Mouse (Mus musculus): ENCODE results near the gene Tmco3.

The Tmco3 gene

DNA sequence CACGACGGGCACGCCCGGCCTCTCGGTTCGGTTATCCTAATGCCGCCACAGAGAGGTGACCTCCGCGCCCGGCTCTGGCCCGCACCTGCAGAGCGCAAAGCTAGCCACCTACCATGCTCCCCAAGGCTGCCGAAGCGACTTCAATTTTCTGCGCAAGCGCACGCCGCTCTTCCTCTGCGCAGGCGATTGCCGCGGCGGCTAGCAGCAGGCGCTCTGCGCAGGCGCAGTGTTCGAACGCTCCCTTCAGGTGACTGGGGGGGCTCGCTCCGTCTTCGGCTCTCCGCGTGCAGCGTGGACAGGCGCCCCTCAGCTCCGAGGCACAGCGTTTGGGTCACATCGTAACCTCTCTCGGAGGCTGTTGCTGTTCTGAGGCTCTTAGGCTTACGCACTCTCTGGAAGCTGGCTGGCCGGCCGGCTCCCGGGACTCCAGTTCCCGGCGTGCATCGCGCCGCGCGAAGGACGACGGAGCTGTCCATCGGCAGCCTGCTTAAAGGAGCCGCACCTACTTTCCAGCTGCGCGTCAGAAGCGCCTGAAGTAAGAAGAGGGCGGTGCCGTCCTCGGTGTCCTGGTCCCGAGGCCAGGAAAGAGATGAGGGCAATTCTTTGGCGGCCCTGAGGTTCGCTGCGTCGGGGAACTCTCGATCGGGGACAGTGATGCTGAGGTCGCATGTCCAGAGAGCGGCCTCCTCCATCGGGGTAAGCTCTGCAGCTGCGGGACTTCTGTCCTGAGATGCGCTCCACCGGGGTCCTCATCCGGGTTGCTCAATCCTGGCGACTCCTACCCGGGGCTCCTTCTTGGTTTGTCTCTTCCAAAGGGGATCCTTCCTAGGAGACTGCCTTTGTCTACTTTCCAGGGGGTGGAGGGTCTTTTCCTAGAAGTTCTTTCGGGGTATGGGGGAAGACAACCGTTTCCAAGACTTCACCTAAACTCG is at the start of gene Tmco3, which contains the start of gene Dcun1d2:
Tmco3 (plus strand) TSS at position 499 of the 932 bp plus-strand sequence.
Dcun1d2 (minus strand) TSS at position 440 of the 932 bp plus-strand sequence.
- DNase-seq (ENCODE audit: low spot score) = peak; percentile 96

DNA sequence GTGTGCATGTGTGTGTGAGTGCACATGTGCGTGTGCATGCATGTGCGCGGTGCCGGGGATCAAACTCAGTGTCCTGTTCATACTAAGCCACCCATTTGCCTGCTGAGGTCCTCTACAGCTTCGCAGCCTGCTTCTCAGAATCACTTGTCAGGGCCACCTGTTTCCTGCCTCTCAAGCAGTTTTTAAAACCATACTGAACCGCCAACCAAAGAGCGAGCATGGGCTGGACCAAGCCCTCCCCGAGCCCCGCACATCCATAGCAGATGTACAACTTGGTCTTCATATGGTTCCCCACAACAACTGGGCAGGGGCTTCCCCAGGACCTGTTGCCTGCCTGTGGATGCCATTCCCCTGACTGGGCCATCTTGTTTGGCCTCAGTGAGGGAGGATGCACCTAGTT is 47.9 kb upstream of the Tmco3 start:
- no peak for DNase-seq (ENCODE audit: low spot score)

DNA sequence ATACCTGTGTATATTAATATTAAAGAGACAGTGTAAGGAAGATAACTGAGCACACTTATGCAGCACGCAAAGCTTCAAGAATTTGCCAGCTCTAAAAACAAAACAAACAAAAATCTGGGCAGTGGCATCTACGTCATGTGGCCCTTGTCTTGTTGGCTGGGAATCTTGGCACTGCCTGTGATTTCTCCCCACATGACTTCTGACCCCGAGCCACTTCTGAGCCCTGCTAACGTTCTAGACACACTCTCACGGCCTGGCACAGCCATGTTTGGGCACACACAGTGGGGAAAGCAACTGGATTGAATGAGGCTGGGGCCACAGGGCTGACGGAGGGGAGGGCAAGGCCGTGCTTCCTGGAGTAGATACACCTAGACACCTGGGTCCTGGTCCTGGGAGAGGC is 47.3 kb upstream of the Tmco3 start:
- DNase-seq (ENCODE audit: low spot score) = no peak

DNA sequence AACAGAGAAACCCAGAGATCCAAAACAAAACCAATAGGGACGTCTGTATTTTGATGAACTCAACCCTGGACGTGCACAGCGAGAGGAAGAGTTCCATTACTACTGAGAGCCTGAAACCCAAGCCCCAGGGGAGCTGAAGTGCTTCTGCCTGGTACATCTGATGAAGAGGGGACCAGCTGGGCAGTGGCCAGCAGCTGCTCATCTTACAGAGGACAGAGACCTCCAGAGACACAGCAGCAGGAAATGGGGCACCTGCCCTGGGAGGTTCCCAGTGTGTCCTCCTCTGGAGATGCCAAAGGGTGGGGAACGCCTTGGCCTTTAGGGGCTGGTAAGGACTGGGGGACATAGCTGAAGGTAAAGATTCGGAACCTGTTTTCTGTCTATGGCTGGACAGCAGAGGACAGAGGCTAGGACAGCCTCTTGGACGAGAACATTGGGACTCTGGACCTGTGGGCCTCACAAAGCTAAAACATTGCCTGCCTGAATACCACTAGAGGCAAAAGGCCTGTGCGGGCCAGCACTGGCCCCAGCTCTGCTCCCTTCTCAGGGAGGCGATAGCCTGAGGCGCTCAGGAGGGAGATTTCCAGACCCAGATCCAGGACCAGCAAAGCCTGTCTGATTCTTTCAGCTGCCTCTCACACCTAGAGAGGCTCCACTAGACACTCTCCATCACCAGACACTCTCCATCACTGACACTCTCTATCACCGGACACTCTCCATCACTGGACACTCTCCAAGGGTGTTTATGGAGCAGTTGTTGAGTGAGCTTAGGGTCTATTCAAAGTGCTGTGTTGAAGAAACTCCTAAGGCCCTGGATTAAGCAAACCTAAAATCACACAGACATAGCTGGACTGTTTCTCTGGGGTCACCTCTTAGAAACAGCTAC is 44.8 kb upstream of the Tmco3 start:
- DNase-seq (ENCODE audit: low spot score) = no peak

DNA sequence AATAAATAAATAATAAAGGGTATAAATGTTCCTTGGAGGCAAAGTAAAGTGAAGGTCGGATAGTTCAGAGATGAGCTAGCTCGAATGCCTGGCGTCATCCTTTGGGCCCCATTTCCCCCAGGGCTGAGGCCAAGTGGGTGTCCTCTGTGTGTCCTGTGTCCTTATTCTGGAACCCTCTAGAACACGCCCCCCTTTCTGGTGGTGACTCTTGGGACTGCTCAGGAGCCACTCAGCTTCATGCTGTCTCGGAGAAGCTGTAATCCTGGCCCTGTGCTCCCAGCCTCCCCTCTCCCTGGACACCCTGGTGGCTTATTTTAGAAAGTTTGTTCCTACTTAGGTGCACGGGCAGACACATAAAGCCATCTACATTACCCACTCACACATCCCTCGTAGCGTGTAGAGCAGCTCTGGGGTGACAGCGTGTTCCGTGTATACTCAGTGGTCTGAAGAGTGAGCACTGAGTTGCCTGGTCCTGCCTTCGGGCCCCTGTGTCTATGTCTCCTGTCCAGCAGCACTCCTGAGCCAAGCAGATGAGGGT is 43.6 kb upstream of the Tmco3 start:
- DNase-seq (ENCODE audit: low spot score) = no peak

DNA sequence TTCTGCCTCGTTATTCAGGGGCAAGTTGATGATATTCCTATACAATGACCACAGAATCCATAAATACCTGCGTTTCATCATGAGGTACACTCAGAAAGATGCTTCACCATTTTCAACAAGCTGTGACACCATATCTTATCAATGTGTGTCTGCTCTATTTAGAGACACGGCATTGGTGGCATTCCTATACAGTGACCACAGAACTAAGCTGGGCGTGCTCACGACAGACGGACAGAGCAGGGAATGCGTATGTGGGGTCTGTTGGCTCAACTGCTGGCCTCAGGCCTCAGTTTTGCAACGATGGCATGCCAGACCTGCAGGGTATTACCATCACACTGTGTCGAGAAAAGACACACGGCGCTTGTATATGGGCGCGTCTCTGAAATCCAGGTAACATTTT is 35.2 kb upstream of the Tmco3 start:
- DNase-seq (ENCODE audit: low spot score) = no peak

DNA sequence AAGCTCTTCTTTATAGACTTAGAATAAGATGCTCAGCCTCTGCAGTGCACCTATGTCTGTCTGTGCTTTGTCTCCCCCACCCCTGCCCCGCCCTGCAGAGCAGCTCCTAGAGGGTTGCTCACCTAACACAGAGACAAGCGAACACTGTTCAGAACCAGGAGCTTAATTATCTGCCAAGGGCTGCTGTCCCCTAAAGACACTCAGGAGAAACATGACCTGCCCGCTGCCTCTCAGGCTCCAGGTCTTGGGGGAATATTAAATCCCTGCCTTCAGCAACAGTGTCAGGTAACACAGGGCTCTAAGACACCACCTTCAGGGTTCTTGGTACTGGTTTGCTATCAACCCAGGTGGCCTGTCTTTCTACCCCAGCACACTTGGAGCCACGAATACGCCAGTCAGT is 34.6 kb upstream of the Tmco3 start:
- no peak for DNase-seq (ENCODE audit: low spot score)

DNA sequence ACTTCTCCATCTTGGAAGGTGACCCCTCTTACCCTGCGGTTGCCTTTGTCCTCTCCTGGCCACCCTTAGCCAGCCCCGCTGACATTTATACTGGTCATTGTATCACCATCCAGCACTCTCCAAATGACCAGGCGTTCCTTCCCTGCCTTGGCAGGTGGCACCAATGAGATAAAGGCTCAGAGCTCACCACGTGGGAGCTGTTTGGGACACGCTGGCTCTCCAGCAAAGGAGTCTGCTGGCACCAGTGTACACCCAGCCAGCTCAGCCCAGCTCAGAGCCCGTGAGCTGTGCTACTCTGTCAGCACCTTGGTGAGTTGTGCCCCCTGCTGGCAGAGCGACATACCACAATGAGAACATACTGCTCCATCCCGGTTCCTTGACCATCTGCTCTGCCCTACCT is 34.0 kb upstream of the Tmco3 start, which contains the start of gene Adprhl1:
Adprhl1 (minus strand) TSS at position 144 of the 400 bp plus-strand sequence.
- DNase-seq (ENCODE audit: low spot score) = peak; percentile 75

DNA sequence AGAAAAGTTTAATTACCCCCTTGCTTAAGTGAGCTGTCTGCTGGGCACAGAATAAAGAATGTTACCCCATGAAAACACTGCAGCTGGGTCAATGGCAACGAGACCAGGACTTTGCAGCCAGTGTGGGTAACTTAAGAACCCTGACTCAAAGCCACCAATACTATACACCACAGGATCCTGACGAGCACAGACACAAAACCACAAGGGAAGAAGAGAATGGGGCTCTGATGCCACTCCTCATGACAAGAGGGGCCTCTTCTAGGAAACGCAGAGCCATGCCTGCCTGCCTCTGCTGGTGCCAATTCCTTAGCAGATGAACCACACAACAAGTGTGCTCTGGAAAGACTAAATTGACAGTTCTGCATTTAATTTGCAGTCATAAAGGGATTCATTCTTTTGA is 24.6 kb upstream of the Tmco3 start:
- no peak for DNase-seq (ENCODE audit: low spot score)

DNA sequence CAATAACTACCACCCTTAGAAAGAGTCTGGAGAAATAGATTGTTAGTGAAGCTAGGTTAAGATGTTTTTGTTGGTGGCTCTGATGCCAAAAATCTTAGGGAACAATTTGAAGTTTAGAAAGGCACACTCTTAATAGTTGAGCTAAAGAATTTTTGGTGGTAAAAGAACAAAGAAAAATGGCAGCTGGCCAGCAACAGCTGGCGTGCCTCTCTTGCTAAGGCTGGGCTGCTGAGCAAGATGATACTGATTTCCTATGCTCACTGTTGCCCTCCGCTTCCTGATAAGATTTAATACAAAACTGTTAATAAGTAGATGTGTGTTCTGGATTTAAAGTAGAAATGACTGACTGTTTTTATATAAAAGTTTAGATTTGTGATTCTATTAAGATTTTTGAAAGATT is 20.4 kb upstream of the Tmco3 start:
- no peak for DNase-seq (ENCODE audit: low spot score)

DNA sequence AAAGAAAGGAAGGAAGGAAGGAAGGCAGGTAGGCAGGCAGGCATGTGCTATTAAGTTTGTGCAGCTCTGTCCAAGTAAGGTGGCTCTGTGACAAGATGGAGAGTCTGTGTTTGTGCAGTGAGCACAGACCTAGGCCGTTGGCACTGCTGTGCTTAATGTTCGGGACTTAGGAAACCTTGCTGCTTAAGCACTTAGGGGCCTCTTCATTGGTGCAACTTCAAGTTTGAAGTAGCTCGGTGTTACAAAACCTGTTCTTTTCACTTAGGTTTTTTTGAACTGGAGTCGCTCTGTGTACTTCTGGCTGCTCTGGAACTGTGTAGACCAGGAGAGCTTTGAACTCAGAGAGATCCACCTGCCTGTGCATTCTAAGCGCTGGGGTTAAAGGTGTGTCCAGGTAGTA is 15.2 kb upstream of the Tmco3 start:
- DNase-seq (ENCODE audit: low spot score) = no peak

DNA sequence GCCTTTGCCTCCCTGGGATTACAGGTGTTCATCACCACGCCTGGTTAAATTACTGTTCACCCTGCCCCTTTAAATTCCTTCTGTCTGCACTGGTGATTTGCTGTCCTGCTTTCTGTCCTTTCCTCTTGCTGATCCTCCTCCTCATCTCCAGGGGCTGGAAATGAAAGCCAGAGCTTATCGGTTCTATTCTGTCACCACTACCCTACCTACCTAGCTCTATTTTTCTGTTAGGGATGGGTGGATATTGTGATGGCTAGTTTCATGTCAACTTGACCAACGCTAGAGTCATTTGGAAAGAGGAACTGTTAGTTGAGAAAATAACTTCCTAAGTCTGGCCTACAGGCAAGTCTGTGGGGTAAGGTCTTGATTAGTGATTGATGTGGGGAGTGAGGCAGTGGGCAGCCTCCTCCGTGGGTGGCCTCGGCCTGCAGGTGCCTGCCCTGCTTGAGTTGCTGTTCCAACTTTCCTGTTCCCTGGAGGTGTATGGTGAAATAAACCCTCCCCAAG is 11.0 kb upstream of the Tmco3 start:
- no peak for DNase-seq (ENCODE audit: low spot score)

DNA sequence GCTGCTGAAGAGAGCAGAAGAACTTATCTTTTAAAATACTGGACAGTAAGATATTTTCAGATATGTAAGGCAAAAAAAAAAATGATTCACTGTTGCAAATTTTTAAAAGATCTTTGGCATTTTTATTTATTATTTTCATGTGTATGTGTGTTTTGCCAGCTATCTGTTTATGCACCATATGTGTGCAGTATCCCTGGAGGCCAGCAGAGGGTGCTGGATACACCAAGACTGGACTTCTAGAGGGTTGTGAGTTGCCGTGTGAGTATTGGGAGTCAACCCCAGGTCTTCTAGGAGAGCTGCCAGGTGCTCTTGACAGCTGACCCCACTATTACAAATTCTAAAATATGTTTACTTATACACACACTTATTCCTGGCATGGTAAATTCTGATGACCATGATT is 4.8 kb upstream of the Tmco3 start:
- no peak for DNase-seq (ENCODE audit: low spot score)

DNA sequence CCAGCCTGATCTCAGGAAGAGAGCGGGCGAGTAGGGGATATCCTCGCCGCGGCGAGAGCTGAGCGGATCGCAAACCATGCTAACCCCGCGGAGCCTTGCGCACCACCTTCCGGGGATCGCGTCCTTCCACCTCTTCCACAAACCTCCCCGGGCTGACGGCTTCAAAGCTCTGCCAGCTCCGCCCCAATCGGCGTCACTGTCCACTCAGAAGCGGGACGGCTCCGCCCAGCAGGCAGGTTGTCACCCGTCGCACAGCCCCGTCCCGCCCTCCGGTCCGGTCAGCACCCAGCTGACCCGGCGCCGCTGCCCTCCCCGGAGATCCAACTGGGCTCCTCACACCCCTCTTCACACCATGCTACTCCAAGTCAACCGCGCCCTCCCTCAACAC is 692 bp upstream of the Tmco3 start:
- peak; percentile 89 for DNase-seq (ENCODE audit: low spot score)

DNA sequence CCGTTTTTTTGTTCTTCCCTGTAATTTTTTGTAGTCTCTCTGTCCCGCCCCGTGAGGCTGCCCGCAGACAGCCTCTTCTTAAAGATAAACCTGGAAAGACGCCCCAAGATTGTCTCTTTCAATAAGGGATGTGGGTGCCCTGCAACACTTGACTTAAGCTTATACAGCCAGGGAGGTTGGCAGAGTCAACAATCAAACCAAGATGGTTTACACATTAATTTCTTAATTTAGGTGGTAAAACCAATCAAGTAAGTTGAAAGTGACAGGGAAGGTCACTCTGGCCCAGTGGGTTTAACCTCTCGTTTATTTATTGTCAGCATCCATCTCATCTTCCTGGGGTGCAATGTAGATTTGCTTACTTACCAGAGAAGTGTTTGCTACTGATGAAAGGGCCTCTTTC is 656 bp downstream of the Tmco3 start:
- no peak for DNase-seq (ENCODE audit: low spot score)

DNA sequence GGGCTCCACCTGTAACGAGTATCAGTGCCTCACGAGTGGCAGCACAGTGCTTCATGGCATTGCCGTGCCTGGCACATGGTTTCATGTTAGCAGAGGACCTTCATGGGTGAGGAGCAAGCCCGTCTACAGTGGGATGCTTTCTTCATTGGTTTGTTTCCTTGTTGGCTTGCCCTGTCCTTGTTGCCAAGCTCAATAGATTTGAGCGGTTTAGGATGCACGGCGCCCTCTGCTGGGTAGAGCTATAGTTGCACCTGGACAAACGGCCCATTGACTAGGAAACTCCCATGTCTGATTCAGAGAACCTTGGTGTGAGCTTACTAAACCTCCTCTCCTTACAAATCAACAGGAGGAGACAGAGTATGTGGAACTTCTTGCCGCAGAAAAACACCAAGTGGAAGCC is 4.4 kb downstream of the Tmco3 start:
- DNase-seq (ENCODE audit: low spot score) = peak; percentile 77

DNA sequence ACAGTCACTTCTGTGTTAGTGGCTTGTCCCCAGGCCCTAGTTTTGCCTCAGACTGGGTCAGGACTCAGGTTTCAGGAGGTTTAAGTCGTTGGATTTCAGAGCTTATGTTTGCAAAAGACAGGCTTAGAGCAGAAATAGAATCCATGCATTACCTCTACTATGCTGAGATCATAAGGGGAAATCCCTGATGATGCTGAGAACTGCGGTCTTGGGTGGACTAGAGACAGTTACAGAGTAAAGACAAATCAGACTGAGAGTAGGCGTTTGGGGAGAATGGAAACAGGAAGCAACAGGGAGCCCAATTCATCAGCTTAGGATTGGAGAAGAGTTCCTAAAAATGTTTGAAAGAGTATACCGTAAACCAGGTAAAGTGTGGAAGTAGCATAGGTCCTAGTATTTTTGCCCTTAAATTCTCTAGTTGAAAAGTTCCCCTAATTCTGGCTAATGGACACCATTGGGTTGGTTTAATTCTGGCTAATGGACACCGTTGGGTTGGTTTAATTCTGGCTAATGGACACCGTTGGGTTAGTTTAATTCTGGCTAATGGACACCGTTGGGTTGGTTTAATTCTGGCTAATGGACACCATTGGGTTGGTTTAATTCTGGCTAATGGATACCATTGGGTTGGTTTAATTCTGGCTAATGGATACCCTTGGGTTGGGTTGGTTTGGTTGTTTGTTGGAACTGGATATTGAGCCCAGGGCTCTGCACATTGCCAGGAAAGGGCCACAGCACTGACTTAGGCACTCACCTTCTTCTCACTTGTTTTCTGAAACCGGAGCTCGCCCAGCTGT is 5.9 kb downstream of the Tmco3 start:
- no peak for DNase-seq (ENCODE audit: low spot score)

DNA sequence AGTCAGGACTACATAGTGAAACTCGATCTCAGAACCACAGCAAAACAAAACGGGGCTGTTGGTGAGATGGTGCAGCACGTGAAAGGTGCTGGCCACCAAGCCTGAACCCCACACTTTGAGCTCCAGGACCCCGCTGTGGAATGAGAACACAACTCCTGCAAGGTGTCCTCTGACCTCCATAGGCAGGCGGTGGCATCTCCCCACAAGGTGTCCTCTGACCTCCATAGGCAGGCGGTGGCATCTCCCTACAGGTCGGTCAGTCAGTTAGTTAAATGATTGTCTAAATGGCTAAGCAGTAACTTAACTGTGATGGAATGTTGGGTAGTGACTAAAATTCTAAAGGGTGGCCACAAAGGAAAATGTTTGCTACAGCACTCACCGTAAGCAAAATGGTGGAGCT is 11.6 kb downstream of the Tmco3 start:
- DNase-seq (ENCODE audit: low spot score) = no peak

DNA sequence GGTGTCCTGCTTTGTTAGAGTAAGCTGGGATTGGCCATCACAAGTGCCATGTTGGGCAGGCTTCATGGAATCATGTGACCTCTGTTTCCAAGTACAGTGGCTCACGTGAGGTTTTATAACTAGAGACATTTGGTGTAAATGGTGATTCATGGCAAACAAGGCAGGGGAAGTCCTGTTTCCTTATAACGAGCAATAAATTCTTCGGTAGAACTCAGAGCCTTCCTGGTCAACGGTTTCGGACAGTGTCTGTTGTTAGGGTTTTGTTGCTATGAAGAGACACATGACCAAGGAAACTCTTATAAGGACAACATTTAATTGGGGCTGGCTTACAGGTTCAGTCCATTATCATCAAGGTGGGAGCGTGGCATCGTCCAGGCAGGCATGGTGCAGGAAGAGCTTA is 13.0 kb downstream of the Tmco3 start:
- DNase-seq (ENCODE audit: low spot score) = no peak

DNA sequence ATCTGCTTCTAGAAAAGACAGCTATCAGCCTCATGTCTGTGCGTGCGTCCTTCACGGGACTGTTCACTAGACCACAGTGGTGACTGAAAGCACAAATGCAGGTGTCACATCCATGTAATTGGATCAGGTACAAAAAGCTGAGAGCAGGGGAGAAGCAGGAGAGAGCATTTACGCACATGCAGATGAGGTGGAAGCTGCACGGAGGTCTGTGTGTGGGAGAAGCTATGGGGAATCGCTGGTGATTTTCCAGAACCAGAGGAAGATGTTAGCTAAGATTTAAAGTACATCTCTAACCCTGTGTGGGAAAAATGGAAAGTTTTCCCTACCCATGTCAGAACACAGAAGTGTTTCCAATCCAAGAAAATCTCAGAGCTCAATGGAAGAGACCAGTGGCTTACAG is 17.5 kb downstream of the Tmco3 start:
- DNase-seq (ENCODE audit: low spot score) = no peak

DNA sequence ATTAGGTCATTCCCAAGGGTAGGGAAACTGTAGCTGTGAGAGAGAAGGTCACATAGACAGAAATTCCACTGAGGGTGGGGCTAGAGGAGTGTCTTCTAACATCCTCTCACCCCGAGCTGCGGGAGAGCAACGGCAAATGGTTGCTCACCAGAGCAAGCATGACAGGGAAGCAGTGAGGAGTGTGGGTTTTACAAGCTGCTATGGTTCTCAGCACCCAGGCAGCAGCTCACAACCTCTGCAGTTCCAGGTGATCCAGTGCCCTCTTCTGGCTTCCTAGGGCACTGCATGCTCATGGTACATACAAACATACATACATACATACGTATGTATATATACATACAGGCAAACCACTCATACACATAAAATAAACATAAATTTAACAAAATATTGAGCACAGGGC is 17.9 kb downstream of the Tmco3 start:
- no peak for DNase-seq (ENCODE audit: low spot score)
